Mouse (Mus musculus) ES-E14 (cell line): ENCODE results near the gene Tram2. TPM values are rescaled to one million over a fixed set of nuclear protein-coding genes. Genes with fewer than 3 reads are reported as not detected.

ENCODE experiments used
- DNase-seq: peaks from one replicate; pipeline ENCODE4 v3.0.0-alpha.2; 2013; ENCODE audit warnings: low read depth, low spot score
- H3K27ac ChIP-seq: 2 replicates; pipeline ENCODE4 v1.5.1; 2012; ENCODE audit warnings: low read depth, mild to moderate bottlenecking, low read length, moderate library complexity, mixed read lengths; ENCODE audit not compliant: poor library complexity, insufficient read depth, severe bottlenecking
- H3K36me3 ChIP-seq: 2 replicates; pipeline ENCODE4 v1.6.1; 2012; ENCODE audit warnings: mild to moderate bottlenecking, low read length, moderate library complexity, mixed read lengths; ENCODE audit not compliant: control insufficient read depth, poor library complexity, insufficient read depth, severe bottlenecking
- H3K4me1 ChIP-seq, 2 experiments: fragments of 150-350 bp in 1 of 2; sonication (generic) in 1 of 2; 2 replicates each; pipeline ENCODE4 v1.6.1; 2012; ENCODE audit warnings: low read length in 2 of 2, mild to moderate bottlenecking in 1 of 2, mixed read lengths in 1 of 2; ENCODE audit not compliant: control insufficient read depth in 2 of 2, insufficient read depth in 2 of 2, poor library complexity in 1 of 2
- H3K4me3 ChIP-seq, 2 experiments: fragments of 150-350 bp in 1 of 2; sonication (generic) in 1 of 2; 2 replicates each; pipeline ENCODE4 v1.5.1; 2012; ENCODE audit warnings: low read length in 2 of 2, low read depth in 1 of 2, mild to moderate bottlenecking in 1 of 2, mixed read lengths in 1 of 2; ENCODE audit not compliant: insufficient read depth in 1 of 2, poor library complexity in 1 of 2, severe bottlenecking in 1 of 2
- H3K9ac ChIP-seq: 2 replicates; pipeline ENCODE4 v1.6.1; 2012; ENCODE audit warnings: low read depth, mild to moderate bottlenecking, low read length, mixed read lengths; ENCODE audit not compliant: poor library complexity, insufficient read depth, severe bottlenecking
- H3K9me3 ChIP-seq: fragments of 150-350 bp; sonication (generic); 2 replicates; pipeline ENCODE4 v1.6.1; 2012; ENCODE audit warnings: low read depth, mild to moderate bottlenecking, low read length; ENCODE audit not compliant: control insufficient read depth, insufficient read depth
- CHD2 ChIP-seq: IDR thresholded peaks from 2 replicates; pipeline ENCODE4 v1.6.1; 2014; ENCODE audit warnings: mild to moderate bottlenecking, low read depth, low read length, inconsistent platforms
- HCFC1 ChIP-seq: IDR thresholded peaks from 2 replicates; pipeline ENCODE4 v1.6.1; 2012; ENCODE audit warnings: low read length, inconsistent platforms, borderline replicate concordance; ENCODE audit not compliant: insufficient read depth
- MAFK ChIP-seq: IDR thresholded peaks from 2 replicates; pipeline ENCODE4 v1.6.1; 2014; ENCODE audit warnings: mild to moderate bottlenecking, low read depth, low read length, inconsistent platforms; ENCODE audit not compliant: insufficient read depth
- ZC3H11A ChIP-seq: IDR thresholded peaks from 2 replicates; pipeline ENCODE4 v1.6.1; 2012; ENCODE audit warnings: low read depth, mild to moderate bottlenecking, inconsistent platforms, low read length, borderline replicate concordance
- ZNF384 ChIP-seq: IDR thresholded peaks from 2 replicates; pipeline ENCODE4 v1.6.1; 2012; ENCODE audit warnings: low read depth, low read length, inconsistent platforms
- in situ Hi-C, 2 experiments: fragments of 600-800 bp; cut with MboI; formaldehyde crosslinking; loops; one replicate each; pipeline ENCODE4 v1.15.1; 2025; ENCODE audit warnings: low sequenced_read_pairs in 2 of 2, inconsistent platforms in 1 of 2; ENCODE audit not compliant: unreplicated experiment in 2 of 2
- total RNA-seq: library from RNA; depleted of rRNA; stranded (reverse); fragments of 300-350 nt; gene quantifications from 2 replicates; pipeline ENCODE4 v1.2.3, GENCODE M21; 2012

The Tram2 gene
- total RNA-seq, 1 experiment: 5.1 TPM

- Histone ChIP-seq H3K27ac (no peak overlapping the region), H3K4me3 (no peak overlapping the region), H3K9me3 (no peaks in the 10 kb centered on the region), H3K36me3 (no peaks in the 10 kb centered on the region), H3K4me1 (no peaks in the 10 kb centered on the region), H3K9ac (no peak overlapping the region)
- DNase-seq: no peak
- TF ChIP-seq ZC3H11A (no peak), HCFC1 (no peak), CHD2 (no peak), ZNF384 (no peak), MAFK (no peak)
- in situ Hi-C loops: no loop called here
Observed at GRCm38 (mm10) chr1:20993690-20994089, 85.3 kb downstream of the Tram2 start.

DNA sequence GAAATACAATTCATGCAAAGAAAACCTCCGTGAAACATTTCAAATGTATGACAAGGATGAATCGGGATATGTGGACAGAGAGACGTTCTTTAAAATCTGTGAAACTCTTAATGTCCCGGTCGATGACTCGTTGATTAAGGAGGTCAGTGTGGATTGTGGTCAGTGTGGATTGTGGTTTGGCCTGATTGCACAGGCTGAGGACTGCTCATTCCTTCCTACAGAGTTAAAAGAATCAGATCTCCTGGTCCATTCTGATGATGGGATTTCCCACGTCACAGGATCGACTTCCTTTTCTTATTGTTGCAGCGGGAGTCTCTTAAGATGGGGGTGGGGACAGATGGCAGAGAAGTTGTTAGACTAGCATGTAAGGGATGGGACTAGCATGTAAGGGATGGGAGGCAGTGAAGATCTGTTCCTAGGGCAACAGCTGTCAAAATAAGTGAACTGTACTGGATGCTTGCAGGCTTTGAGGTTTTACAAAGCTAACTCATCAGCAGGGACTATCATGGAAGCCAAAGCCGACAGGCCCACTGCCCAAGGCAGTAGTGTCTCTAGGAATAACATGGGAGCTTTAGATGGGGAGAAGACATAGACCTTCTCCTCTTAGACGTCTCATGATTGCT lies 89.5 kb downstream of the Tram2 start:
- TF ChIP-seq ZNF384 (no peak), HCFC1 (no peak), CHD2 (no peak), ZC3H11A (no peak), MAFK (no peak)
- H3K36me3 ChIP-seq: no peaks in the 10 kb centered on the region
- in situ Hi-C loops: no loop called here
- H3K9ac ChIP-seq: no peak overlapping the region
- no peak for DNase-seq
- no peak overlapping the region for H3K27ac ChIP-seq
- H3K4me1 ChIP-seq: no peaks in the 10 kb centered on the region
- no peaks in the 10 kb centered on the region for H3K9me3 ChIP-seq
- no peak overlapping the region for H3K4me3 ChIP-seq

GRCm38 (mm10) chr1:20986378-20987056 lies 92.5 kb downstream of the Tram2 start:
- no peak for TF ChIP-seq ZNF384
- no peak for DNase-seq
- no peaks in the 10 kb centered on the region for H3K9me3 ChIP-seq
- no peak overlapping the region for H3K9ac ChIP-seq
- H3K4me3 ChIP-seq: no peak overlapping the region
- no peak overlapping the region for H3K27ac ChIP-seq
- H3K4me1 ChIP-seq: no peaks in the 10 kb centered on the region
- no peaks in the 10 kb centered on the region for H3K36me3 ChIP-seq
- in situ Hi-C loops: no loop called here

DNA sequence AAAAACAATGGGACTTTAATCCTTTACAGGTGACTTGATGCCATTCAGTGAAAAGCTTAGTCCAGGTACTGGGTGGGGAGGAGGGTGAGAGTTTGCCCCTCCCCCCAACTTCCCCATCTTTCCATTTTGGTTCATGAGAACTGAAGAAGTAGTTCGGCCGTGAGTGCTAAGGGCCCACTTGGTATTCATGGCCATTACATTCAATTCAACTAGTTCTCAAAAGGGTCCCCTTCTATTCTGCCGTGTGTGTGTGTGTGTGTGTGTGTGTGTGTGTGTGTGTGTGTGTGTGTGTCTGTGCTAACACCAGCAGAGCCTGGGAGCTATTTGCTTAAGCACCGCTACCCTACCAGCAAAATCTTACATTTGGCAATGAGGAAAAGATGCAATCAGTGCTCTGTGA lies 94.4 kb downstream of the Tram2 start:
- no peak for TF ChIP-seq ZNF384
- no peak for TF ChIP-seq HCFC1
- no peak for TF ChIP-seq MAFK
- TF ChIP-seq CHD2: no peak
- TF ChIP-seq ZC3H11A: no peak
- H3K9me3 ChIP-seq: no peaks in the 10 kb centered on the region
- no peak for DNase-seq
- no peak overlapping the region for H3K27ac ChIP-seq
- H3K9ac ChIP-seq: no peak overlapping the region
- no peak overlapping the region for H3K4me3 ChIP-seq
- in situ Hi-C loops: no loop called here
- H3K36me3 ChIP-seq: no peaks in the 10 kb centered on the region
- no peaks in the 10 kb centered on the region for H3K4me1 ChIP-seq
